14 mouse cellular contexts compared by ENCODE assay signal in the genomic region with DNA sequence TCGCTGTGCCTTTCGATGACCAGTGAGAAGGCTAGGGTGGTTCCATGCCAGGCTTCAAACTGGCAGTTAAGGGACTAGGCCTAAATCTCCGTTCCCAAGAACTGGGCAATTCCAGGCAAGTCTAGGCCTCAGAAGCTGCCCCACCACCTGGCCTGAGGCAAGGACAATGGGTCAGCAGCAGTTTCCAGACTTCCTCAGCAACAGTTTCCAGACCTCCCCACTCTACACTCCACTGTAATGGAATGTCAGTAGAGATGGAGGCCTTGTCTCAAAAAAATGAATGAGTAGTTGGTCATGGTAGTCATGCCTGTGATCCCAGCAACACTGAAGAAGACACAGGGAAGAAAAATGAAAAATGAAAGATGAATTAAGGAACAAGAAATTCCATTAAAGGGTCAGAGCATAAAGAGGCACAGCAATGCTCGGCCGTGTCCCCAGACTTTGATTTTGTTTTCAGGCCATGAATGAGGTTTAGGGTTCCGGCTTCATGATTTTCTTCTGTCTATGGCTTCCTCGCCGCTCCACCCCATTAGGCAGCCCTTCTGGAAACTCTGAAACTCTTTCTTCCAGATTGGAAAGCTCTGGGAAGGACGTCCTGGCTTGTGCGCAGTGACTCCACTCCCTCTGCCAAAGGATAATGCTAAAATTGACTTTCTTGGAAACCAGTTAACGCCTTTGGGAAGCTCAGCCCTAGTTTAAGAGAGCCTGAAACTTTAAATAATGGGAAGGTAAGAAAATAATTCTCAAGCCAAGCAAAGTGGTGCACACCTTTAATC. TPM values are rescaled to one million over a fixed set of nuclear protein-coding genes. Genes with fewer than 3 reads are reported as not detected.
"Had no signal": no experiment of that assay in that cellular context is flagged by ENCODE, and none has a peak within 500 bp of the region (broad histone marks: within the 10 kb centered on the region; RNA-seq: fewer than 3 reads in every experiment).

No protein-coding gene starts in this region.

- H3K9me3 ChIP-seq: liver, embryonic 13.5 days; midbrain, embryonic 10.5 days; midbrain, embryonic 15.5 days; neural tube, embryonic 12.5 days had no signal

- H3K27ac ChIP-seq: left cerebral cortex, adult 2 months; liver, embryonic 13.5 days; midbrain, embryonic 10.5 days; midbrain, embryonic 15.5 days; neural tube, embryonic 12.5 days had no signal

- DNase-seq: kidney, adult 8-10 months; kidney, postnatal 25 days; liver; liver, embryonic 13.5 days; liver, postnatal 0 days; retina, postnatal 1 day; right cerebral cortex, postnatal 4 days; spleen, adult 18-20 months; thymus, postnatal 36 days had no signal

- H3K36me3 ChIP-seq: liver, embryonic 13.5 days; midbrain, embryonic 10.5 days; midbrain, embryonic 15.5 days; neural tube, embryonic 12.5 days had no signal

- H3K27me3 ChIP-seq: midbrain, embryonic 15.5 days; neural tube, embryonic 12.5 days had no signal

- H3K4me3 ChIP-seq: left cerebral cortex, adult 2 months; liver, embryonic 13.5 days; midbrain, embryonic 10.5 days; midbrain, embryonic 15.5 days; neural tube, embryonic 12.5 days had no signal

RNA-seq across cellular contexts. Expression of a gene that starts 44.4 kb away (rescaled TPM):
- total RNA-seq: neutrophil, adult 5-6 weeks had no signal
